Mouse (Mus musculus): Measurements from ENCODE around the gene Mtmr3. TPM values are rescaled to one million over a fixed set of nuclear protein-coding genes. Genes with fewer than 3 reads are reported as not detected.
"Not testable (repeated sequence)": the region's sequence is repeated elsewhere in the genome, so short reads cannot be mapped to it uniquely, and the experiment has no call there.

Mtmr3 gene
- polyA plus RNA-seq, 1 experiment from 2014 or later = 28.1 TPM

GRCm38 (mm10) chr11:4545401-4545800 lies 49.3 kb downstream of the Mtmr3 start:
- H3K9ac ChIP-seq = no peak overlapping the region
- ATAC-seq (ENCODE audit: low read depth) = no peak
- H3K27me3 ChIP-seq = no peaks in the 10 kb centered on the region
- H3K27ac ChIP-seq (replicated peaks) = no peak overlapping the region
- H3K4me1 ChIP-seq (replicated peaks) = no peaks in the 10 kb centered on the region; the same call in 1 of the 2 replicates
- H3K4me2 ChIP-seq = no peak overlapping the region
- 59% methylated on average over 4 of the region's 4 CpGs for WGBS
- H3K4me3 ChIP-seq = no peak overlapping the region
- H3K9me3 ChIP-seq = no peaks in the 10 kb centered on the region
- H3K36me3 ChIP-seq = no peaks in the 10 kb centered on the region

- H3K4me2 ChIP-seq; H3K27ac ChIP-seq (replicated peaks); H3K9ac ChIP-seq; H3K36me3 ChIP-seq; H3K4me1 ChIP-seq (replicated peaks); H3K4me3 ChIP-seq; H3K27me3 ChIP-seq; H3K9me3 ChIP-seq; ATAC-seq (ENCODE audit: low read depth): not testable (repeated sequence)
- 76% methylated on average over 1 of the region's 1 CpGs for WGBS
Measured at GRCm38 (mm10) chr11:4544627-4544921, 50.1 kb downstream of the Mtmr3 start.

GRCm38 (mm10) chr11:4543746-4544626 lies 50.7 kb downstream of the Mtmr3 start:
- no peaks in the 10 kb centered on the region for H3K9me3 ChIP-seq
- H3K36me3 ChIP-seq = no peaks in the 10 kb centered on the region
- H3K4me2 ChIP-seq = no peak overlapping the region
- H3K4me1 ChIP-seq (replicated peaks) = no peaks in the 10 kb centered on the region
- no peak overlapping the region for H3K27ac ChIP-seq (replicated peaks)
- ATAC-seq (ENCODE audit: low read depth) = no peak
- no peaks in the 10 kb centered on the region for H3K27me3 ChIP-seq
- H3K9ac ChIP-seq = no peak overlapping the region
- 85% methylated on average over 7 of the region's 7 CpGs for WGBS
- no peak overlapping the region for H3K4me3 ChIP-seq

- Histone ChIP-seq H3K4me3 (no peak overlapping the region), H3K9me3 (no peaks in the 10 kb centered on the region), H3K9ac (no peak overlapping the region), H3K27ac (replicated peaks) (no peak overlapping the region), H3K27me3 (no peaks in the 10 kb centered on the region), H3K4me1 (replicated peaks) (no peaks in the 10 kb centered on the region), H3K4me2 (no peak overlapping the region), H3K36me3 (no peaks in the 10 kb centered on the region)
- no peak for ATAC-seq (ENCODE audit: low read depth)
- WGBS = 100% methylated on average over 2 of the region's 2 CpGs
Measured at GRCm38 (mm10) chr11:4543040-4543551, 51.6 kb downstream of the Mtmr3 start.

GRCm38 (mm10) chr11:4536645-4537044 lies 58.0 kb downstream of the Mtmr3 start:
- no peak for ATAC-seq (ENCODE audit: low read depth)
- no peaks in the 10 kb centered on the region; the same call in none of the 2 replicates for H3K4me1 ChIP-seq (replicated peaks)
- 95% methylated on average over 1 of the region's 1 CpGs for WGBS
- no peaks in the 10 kb centered on the region for H3K36me3 ChIP-seq
- no peak overlapping the region for H3K4me2 ChIP-seq
- H3K27me3 ChIP-seq = no peaks in the 10 kb centered on the region
- H3K27ac ChIP-seq (replicated peaks) = no peak overlapping the region
- no peak overlapping the region for H3K9ac ChIP-seq
- no peaks in the 10 kb centered on the region for H3K9me3 ChIP-seq
- no peak overlapping the region for H3K4me3 ChIP-seq

GRCm38 (mm10) chr11:4527132-4527531 lies 67.5 kb downstream of the Mtmr3 start:
- Histone ChIP-seq H3K27ac (replicated peaks) (no peak overlapping the region), H3K4me1 (replicated peaks) (no peaks in the 10 kb centered on the region), H3K4me2 (no peak overlapping the region), H3K36me3 (peaks cover 69% of the 10 kb centered on the region), H3K9ac (no peak overlapping the region), H3K27me3 (no peaks in the 10 kb centered on the region), H3K9me3 (no peaks in the 10 kb centered on the region), H3K4me3 (no peak overlapping the region)
- WGBS = 94% methylated on average over 3 of the region's 3 CpGs
- ATAC-seq (ENCODE audit: low read depth) = no peak

GRCm38 (mm10) chr11:4522142-4522664 lies 72.5 kb downstream of the Mtmr3 start:
- no peak for ATAC-seq (ENCODE audit: low read depth)
- Histone ChIP-seq H3K9ac (no peak overlapping the region), H3K27ac (replicated peaks) (no peak overlapping the region), H3K4me2 (no peak overlapping the region), H3K27me3 (no peaks in the 10 kb centered on the region), H3K4me3 (no peak overlapping the region), H3K4me1 (replicated peaks) (no peaks in the 10 kb centered on the region), H3K9me3 (no peaks in the 10 kb centered on the region), H3K36me3 (peaks cover 66% of the 10 kb centered on the region)
- WGBS = 92% methylated on average over 6 of the region's 6 CpGs

- WGBS = 68% methylated on average over 7 of the region's 7 CpGs
- Histone ChIP-seq H3K4me2 (no peak overlapping the region), H3K9ac (no peak overlapping the region), H3K27ac (replicated peaks) (no peak overlapping the region), H3K27me3 (no peaks in the 10 kb centered on the region), H3K4me1 (replicated peaks) (no peaks in the 10 kb centered on the region), H3K36me3 (peaks cover 67% of the 10 kb centered on the region), H3K4me3 (no peak overlapping the region), H3K9me3 (no peaks in the 10 kb centered on the region)
- no peak for ATAC-seq (ENCODE audit: low read depth)
Measured at GRCm38 (mm10) chr11:4518981-4519380, 75.7 kb downstream of the Mtmr3 start.

GRCm38 (mm10) chr11:4507421-4507820 lies 87.2 kb downstream of the Mtmr3 start:
- no peak overlapping the region for H3K9ac ChIP-seq
- WGBS = 80% methylated on average over 2 of the region's 2 CpGs
- H3K36me3 ChIP-seq = peaks cover 43% of the 10 kb centered on the region
- no peak overlapping the region for H3K27ac ChIP-seq (replicated peaks)
- no peaks in the 10 kb centered on the region for H3K4me1 ChIP-seq (replicated peaks)
- no peak overlapping the region for H3K4me3 ChIP-seq
- H3K4me2 ChIP-seq = no peak overlapping the region
- H3K27me3 ChIP-seq = no peaks in the 10 kb centered on the region
- no peaks in the 10 kb centered on the region for H3K9me3 ChIP-seq
- no peak for ATAC-seq (ENCODE audit: low read depth)

- Histone ChIP-seq H3K9ac (no peak overlapping the region), H3K36me3 (peaks cover 44% of the 10 kb centered on the region), H3K27me3 (no peaks in the 10 kb centered on the region), H3K27ac (replicated peaks) (no peak overlapping the region), H3K4me3 (no peak overlapping the region), H3K9me3 (no peaks in the 10 kb centered on the region), H3K4me2 (no peak overlapping the region), H3K4me1 (replicated peaks) (no peaks in the 10 kb centered on the region)
- WGBS = 91% methylated on average over 2 of the region's 2 CpGs
- ATAC-seq (ENCODE audit: low read depth) = no peak
Measured at GRCm38 (mm10) chr11:4506486-4506885, 88.2 kb downstream of the Mtmr3 start.

- peaks cover 55% of the 10 kb centered on the region for H3K36me3 ChIP-seq
Measured at GRCm38 (mm10) chr11:4502206-4502605, 92.5 kb downstream of the Mtmr3 start.

GRCm38 (mm10) chr11:4500826-4501225 lies 93.8 kb downstream of the Mtmr3 start:
- peaks cover 55% of the 10 kb centered on the region for H3K36me3 ChIP-seq
- no peak overlapping the region for H3K9ac ChIP-seq
- no peak overlapping the region for H3K4me3 ChIP-seq
- no peaks in the 10 kb centered on the region for H3K27me3 ChIP-seq
- ATAC-seq (ENCODE audit: low read depth) = no peak
- WGBS = 93% methylated on average over 4 of the region's 4 CpGs
- H3K9me3 ChIP-seq = no peaks in the 10 kb centered on the region
- no peaks in the 10 kb centered on the region for H3K4me1 ChIP-seq (replicated peaks)
- H3K4me2 ChIP-seq = no peak overlapping the region
- no peak overlapping the region for H3K27ac ChIP-seq (replicated peaks)

More at GRCm38 (mm10) chr11:4502206-4502605, 92.5 kb downstream of the Mtmr3 start:
- Histone ChIP-seq H3K4me3 (no peak overlapping the region), H3K27ac (replicated peaks) (no peak overlapping the region), H3K9me3 (no peaks in the 10 kb centered on the region), H3K9ac (no peak overlapping the region), H3K27me3 (no peaks in the 10 kb centered on the region), H3K4me2 (no peak overlapping the region), H3K4me1 (replicated peaks) (no peaks in the 10 kb centered on the region)
- ATAC-seq (ENCODE audit: low read depth) = no peak
- WGBS = 84% methylated on average over 2 of the region's 2 CpGs
